ENCODE assay signal across 8 mouse cellular contexts in the genomic region with DNA sequence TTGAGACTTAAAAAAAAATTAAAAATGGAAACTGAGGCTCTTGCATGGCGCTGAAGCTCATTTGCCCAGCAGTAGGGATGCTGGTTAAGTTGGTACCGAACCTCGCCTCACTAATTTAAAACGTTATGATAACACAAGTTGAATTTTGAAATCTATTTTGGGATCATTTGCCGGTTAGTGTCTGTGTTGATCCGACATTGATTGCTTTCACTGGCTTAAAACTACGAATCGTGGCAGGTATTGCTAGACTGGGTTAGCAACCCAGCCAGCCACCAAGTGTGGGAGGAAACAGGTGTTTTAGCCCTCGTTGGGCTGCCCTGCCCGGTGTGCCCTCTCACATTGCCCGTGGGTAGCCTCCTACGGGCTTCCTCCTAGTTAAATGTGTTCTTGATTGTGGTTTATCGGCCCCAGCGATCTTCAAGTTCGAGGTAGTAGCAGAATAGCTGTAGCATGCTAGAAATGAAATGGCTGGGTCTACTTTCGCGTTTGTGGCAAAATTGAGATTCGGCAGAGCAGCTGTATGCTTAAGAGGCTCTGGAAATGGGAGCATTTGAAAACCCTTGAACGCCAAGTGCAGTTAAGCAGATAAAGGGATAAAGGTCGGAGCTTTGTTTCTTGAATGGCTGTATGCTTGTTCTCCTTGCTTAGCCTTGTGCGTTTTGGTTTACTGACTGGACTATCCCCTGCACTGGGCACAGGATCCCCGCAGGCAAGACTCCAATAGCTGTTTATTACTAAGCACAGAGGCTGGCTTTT. TPM values are rescaled to one million over a fixed set of nuclear protein-coding genes. Genes with fewer than 3 reads are reported as not detected.
A peak's percentile ranks its signal among the peaks of the same experiment; 100 is the strongest.
DNase-seq lines count a peak whose midpoint lies in the region; ATAC-seq and TF ChIP-seq lines count a peak whose summit lies in the region.

No protein-coding gene starts in this region.

- peaks cover under 1% of the 10 kb centered on the region; the same call in 1 of the 2 replicates for H3K4me1 ChIP-seq in bone marrow, adult 2 months (ENCODE audit: control insufficient read depth, insufficient read depth, low read length)

- TF ChIP-seq CTCF in layer of hippocampus, adult 2 months (conservative IDR thresholded peaks at IDR 0.05): no peak
- no peak for TF ChIP-seq CTCF in bone marrow, adult 2 months (IDR thresholded peaks at IDR 0.05; ENCODE audit: control insufficient read depth, insufficient read depth, low read length)

- 1% methylated on average over 22 of the region's 22 CpGs for WGBS in bone marrow, adult 2 months

- DNase-seq in layer of hippocampus, adult 2 months (ENCODE audit: low spot score in 2 of 2): peak in 1 of 2 experiments; percentile 8
- no peak for DNase-seq in layer of hippocampus, postnatal 25 days (ENCODE audit: extremely low spot score in 1 of 2, low spot score in 1 of 2)
- DNase-seq in kidney, postnatal 10 days: peak; percentile 55
- peak; percentile 53 to 75 for DNase-seq in spleen, postnatal 4 days (ENCODE audit: low spot score in 2 of 2)
- no peak for DNase-seq in urinary bladder, adult 2 months (ENCODE audit: low spot score)

- peak; percentile 18 for ATAC-seq in granulocyte monocyte progenitor cell, adult 5-6 weeks (replicated peaks; ENCODE audit: poor library complexity, severe bottlenecking)
- peak; percentile 32 for ATAC-seq in megakaryocyte-erythroid progenitor cell, adult 5-6 weeks (replicated peaks; ENCODE audit: low FRiP score, low TSS enrichment, poor library complexity, severe bottlenecking)

- H3K4me3 ChIP-seq in layer of hippocampus, adult 2 months: peak overlapping the region; percentile 72
- H3K4me3 ChIP-seq in bone marrow, adult 2 months (replicated peaks; ENCODE audit: control insufficient read depth, low read depth, low read length): peak overlapping the region; percentile 64

- H3K27ac ChIP-seq in layer of hippocampus, adult 2 months: peak overlapping the region; percentile 91
- H3K27ac ChIP-seq in bone marrow, adult 2 months (ENCODE audit: control insufficient read depth, insufficient read depth, low read depth, low read length, poor library complexity): peak overlapping the region; percentile 7; the same call in 1 of the 2 replicates

- TF ChIP-seq POLR2A in bone marrow, adult 2 months (IDR thresholded peaks at IDR 0.05; ENCODE audit: borderline replicate concordance, control insufficient read depth, low read depth, low read length): no peak

RNA-seq across cellular contexts. Expression of a gene that starts 2.2 kb away (rescaled TPM):
- 100 to 1,000 TPM in 1 of 2 experiments, 10 to 100 TPM in 1; 95.8 to 109 TPM for total RNA-seq in layer of hippocampus, adult 2 months (2021)
- total RNA-seq in layer of hippocampus, postnatal 25 days (2021): 10 to 100 TPM; 91.1 to 96.8 TPM
- 38.3 and 70.4 TPM in 2 replicates for polyA plus RNA-seq in bone marrow, adult 2 months (2011; ENCODE audit: insufficient read depth, insufficient read length, low replicate concordance, missing spikeins)
- total RNA-seq in granulocyte monocyte progenitor cell, adult 5-6 weeks (2014; fragmentation: Nextera tagmentation): 27.0 and 27.9 TPM in 2 replicates
- total RNA-seq in granulocyte monocyte progenitor cell, adult 5-6 weeks (2017): 24.9 and 42.3 TPM in 2 replicates
- 119 and 153 TPM in 2 replicates for total RNA-seq in megakaryocyte-erythroid progenitor cell, adult 5-6 weeks (2014; fragmentation: Nextera tagmentation)
- 129 and 139 TPM in 2 replicates for total RNA-seq in megakaryocyte-erythroid progenitor cell, adult 5-6 weeks (2017)
- 13.7 and 18.8 TPM in 2 replicates for polyA plus RNA-seq in urinary bladder, adult 2 months (2012; rRNA removed)

Comparison
In these comparisons a context has a peak if more than half of its experiments do, and no peak if none do; other contexts are left out.
1. DNase-seq: peak in kidney, postnatal 10 days (single experiment) and spleen, postnatal 4 days (2 of 2); none in layer of hippocampus, postnatal 25 days (0 of 2) and urinary bladder, adult 2 months (single experiment).